Mouse (Mus musculus): ENCODE data around the gene Ankrd22.

Gene Ankrd22

DNA sequence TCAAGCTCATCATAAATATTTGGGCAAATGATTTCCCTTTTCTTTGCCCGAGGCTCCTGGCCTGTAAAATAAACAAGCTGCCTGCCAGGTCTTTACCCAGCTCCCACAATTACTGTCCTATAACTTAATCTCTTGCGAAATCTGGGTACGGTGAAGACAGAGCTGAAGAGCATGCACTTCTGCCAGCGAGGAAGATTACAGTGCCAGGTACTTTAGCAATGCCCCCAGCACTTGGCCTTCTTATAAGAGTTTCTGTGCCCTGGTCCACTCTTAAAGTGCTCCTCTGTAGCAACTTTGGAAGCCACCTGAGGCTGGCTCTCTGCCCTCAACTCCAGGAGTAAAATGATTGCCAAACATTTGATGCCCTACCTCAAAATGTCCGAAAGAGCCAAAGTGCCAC is 70.5 kb downstream of the Ankrd22 start:
- no peak for DNase-seq (ENCODE audit: low read depth, low spot score)

DNA sequence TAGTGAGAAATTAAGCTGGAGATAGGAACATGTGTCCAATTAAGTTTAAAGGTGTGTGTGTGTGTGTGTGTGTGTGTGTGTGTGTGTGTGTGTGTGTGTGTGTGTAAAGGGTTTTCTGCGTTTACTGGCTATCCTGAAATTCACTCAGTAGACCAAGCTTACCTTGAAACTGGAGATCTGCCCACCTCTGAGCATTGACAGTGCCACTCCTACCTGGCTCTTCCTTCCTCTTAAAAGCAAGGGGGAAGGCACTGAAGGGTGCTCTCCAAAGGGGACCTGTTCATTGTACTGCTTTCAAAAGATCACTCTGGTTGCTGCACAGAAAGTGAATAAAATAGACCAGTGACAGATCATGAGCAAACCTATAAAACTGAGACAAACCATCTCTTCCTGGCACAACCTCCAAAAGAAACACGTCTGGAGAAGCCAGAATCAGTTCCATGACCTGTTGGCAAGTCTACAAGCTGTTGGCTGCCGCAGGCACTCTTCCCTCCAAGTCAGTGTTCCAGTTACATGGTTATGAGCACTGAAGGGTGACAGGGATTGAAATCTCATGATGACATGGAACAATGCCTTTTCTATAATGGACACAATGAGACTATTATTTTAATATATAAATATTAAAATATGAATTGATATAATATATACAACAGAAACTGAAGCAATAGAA is 76.7 kb downstream of the Ankrd22 start:
- DNase-seq (ENCODE audit: low read depth, low spot score): no peak

DNA sequence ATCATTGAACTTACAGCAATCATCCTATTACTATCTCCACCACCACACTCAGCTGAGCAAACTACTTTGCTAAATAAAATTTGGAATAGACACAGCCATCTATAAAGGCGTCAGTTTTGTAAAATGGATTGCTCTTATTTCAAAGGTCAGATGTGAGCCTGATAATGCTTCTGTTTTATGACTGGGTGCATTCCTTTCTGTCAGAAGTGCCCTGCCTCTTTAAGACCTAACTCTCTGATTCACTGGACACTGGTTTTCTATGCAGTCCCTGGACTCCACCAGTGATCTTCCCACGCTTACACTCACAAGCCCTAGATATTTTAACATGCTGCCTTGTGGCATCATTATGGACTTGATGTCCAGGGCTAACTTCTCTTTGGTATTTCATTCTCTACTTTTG is 87.7 kb downstream of the Ankrd22 start:
- DNase-seq (ENCODE audit: low read depth, low spot score): no peak

DNA sequence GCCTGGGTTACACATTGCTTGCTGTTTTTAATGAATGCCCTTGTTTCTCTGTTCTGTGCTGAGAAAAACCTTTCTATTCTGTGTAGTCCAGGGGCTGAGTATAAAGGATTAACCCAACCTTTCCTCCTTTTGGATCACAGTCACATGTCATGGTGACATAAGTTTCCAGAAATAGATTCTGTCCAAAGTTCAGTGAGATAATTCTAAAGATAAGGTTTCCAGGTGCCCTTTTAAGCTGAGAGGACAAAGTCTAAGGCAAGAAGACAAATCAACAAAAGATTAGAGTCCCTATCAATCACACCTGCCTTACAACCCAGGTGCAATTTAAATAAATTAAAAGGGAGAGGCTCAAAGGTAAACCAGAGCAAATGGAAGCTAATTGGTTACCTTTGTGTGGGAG is 91.6 kb downstream of the Ankrd22 start:
- no peak for DNase-seq (ENCODE audit: low read depth, low spot score)
